In the genomic region with DNA sequence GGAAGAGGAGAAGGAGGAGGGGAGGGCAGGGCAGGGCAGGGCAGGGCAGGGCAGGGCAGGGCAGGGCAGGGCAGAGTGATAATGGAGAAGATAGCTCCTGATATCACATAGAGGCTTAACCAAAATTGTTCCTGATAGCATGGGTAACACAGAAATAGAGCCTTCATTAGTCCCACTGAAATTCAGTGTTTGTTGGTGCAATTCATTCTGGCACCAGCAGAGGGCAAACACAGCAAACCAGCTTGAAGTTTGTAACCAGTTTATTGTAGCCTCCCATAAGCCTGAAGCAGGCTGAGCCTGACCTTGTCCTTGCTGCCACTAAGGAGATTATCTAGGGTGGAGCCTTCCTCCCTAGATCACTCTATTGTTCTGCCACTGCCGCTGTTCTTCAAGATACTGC, we compare ENCODE assay signal across 9 mouse cellular contexts. TPM values are rescaled to one million over a fixed set of nuclear protein-coding genes. Genes with fewer than 3 reads are reported as not detected.
DNase-seq lines count a peak whose midpoint lies in the region; ATAC-seq lines count a peak whose summit lies in the region.
"Had no signal": no experiment of that assay in that cellular context is flagged by ENCODE, and none has a peak within 500 bp of the region (broad histone marks: within the 10 kb centered on the region; RNA-seq: fewer than 3 reads in every experiment).

No protein-coding gene starts in this region.

- 0 out of 2 replicates have a peak, but pooled peaks have one; percentile 55 for ATAC-seq in forebrain, embryonic 15.5 days (replicated peaks)
- no peak for ATAC-seq in monocyte, adult 5-6 weeks (replicated peaks; ENCODE audit: insufficient number of reproducible peaks, low FRiP score, low TSS enrichment, poor library complexity, severe bottlenecking)

- no peak overlapping the region for H3K4me2 ChIP-seq in forebrain, embryonic 15.5 days (replicated peaks)

- peak; percentile 88 for DNase-seq in 3T3-L1 (ENCODE audit: low read depth, low spot score)
- DNase-seq in B cell, adult 2 months, result peak; percentile 35 to 47
- peak; percentile 52 to 71 for DNase-seq in adrenal gland, postnatal 36 days
- peak; percentile 70 for DNase-seq in kidney, adult 18-20 months
- DNase-seq in left cerebral cortex, postnatal 36 days (ENCODE audit: low spot score in 2 of 2), result peak; percentile 10 to 30
- peak; percentile 76 for DNase-seq in naive thymus-derived CD4-positive, alpha-beta T cell, adult 2 months (ENCODE audit: low read depth)

- H3K27ac ChIP-seq in forebrain, embryonic 15.5 days (replicated peaks), result no peak overlapping the region

- H3K36me3 ChIP-seq in forebrain, embryonic 15.5 days, result no peaks in the 10 kb centered on the region

- intact Hi-C loops in left cerebral cortex, postnatal 36 days (cut with DNase I), result loop anchor here (5.0 to 10.0 kb wide), 2 partner anchors 69 to 262 kb away; no protein-coding TSS in a partner anchor

- H3K4me1 ChIP-seq in forebrain, embryonic 15.5 days, result no peaks in the 10 kb centered on the region

- no peak overlapping the region for H3K9ac ChIP-seq in forebrain, embryonic 15.5 days (replicated peaks)

- no peak overlapping the region for H3K4me3 ChIP-seq in forebrain, embryonic 15.5 days

- WGBS in forebrain, embryonic 15.5 days, result 9% methylated on average over 1 of the region's 1 CpGs

- no peaks in the 10 kb centered on the region for H3K9me3 ChIP-seq in forebrain, embryonic 15.5 days

- H3K27me3 ChIP-seq in forebrain, embryonic 15.5 days, result no peaks in the 10 kb centered on the region

RNA-seq across cellular contexts. Expression of a gene that starts 8.4 kb away (rescaled TPM):
- not detected for total RNA-seq in adrenal gland, postnatal 36 days (2021)
- not detected in 2 replicates for polyA plus RNA-seq in forebrain, embryonic 15.5 days (2015; fragmentation: Nextera tagmentation; extraction: Ambion mirVana)
- total RNA-seq in left cerebral cortex, postnatal 36 days (2021), result not detected
- total RNA-seq in monocyte, adult 5-6 weeks (2017), result 0.96 TPM in 1 of 3 replicates, not detected in the others
- total RNA-seq: gastrocnemius, postnatal 4 days had no signal

Comparison
In these comparisons a context has a peak if more than half of its experiments do, and no peak if none do; other contexts are left out.
1. DNase-seq: peak in every context shown above with its lines; median percentile 88 in 3T3-L1; 76 in naive thymus-derived CD4-positive, alpha-beta T cell, adult 2 months; 70 in kidney, adult 18-20 months; 62 in adrenal gland, postnatal 36 days; 41 in B cell, adult 2 months; 20 in left cerebral cortex, postnatal 36 days.